8 mouse cellular contexts compared by ENCODE assay signal in genomic region chr17:48336857-48337256, GRCm38 (mm10). TPM values are rescaled to one million over a fixed set of nuclear protein-coding genes. Genes with fewer than 3 reads are reported as not detected.
A peak's percentile ranks its signal among the peaks of the same experiment; 100 is the strongest.
DNase-seq lines count a peak whose midpoint lies in the region; ATAC-seq and TF ChIP-seq lines count a peak whose summit lies in the region.

No protein-coding gene starts in this region.

- no peaks in the 10 kb centered on the region for H3K9me3 ChIP-seq in kidney, postnatal 0 days (replicated peaks; ENCODE audit: low read length)
- H3K9me3 ChIP-seq in liver, embryonic 12.5 days (replicated peaks), result no peaks in the 10 kb centered on the region

- H3K4me3 ChIP-seq in kidney, postnatal 0 days (replicated peaks; ENCODE audit: low read depth, low read length), result no peak overlapping the region
- H3K4me3 ChIP-seq in liver, embryonic 12.5 days, result no peak overlapping the region

- ATAC-seq in kidney, postnatal 0 days (replicated peaks; ENCODE audit: low FRiP score, low read depth), result no peak
- ATAC-seq in liver, embryonic 12.5 days, result peak; percentile 71; the same call in 1 of the 2 replicates

- peak; percentile 80 for DNase-seq in 3T3-L1 (ENCODE audit: low read depth, low spot score)
- peak; percentile 32 for DNase-seq in Muller cell, postnatal 12 days (ENCODE audit: inconsistent ontology term)
- DNase-seq in cerebellum, postnatal 10 days, result peak; percentile 91 to 94
- DNase-seq in gastrocnemius, postnatal 36 days, result peak; percentile 70 to 73
- peak; percentile 85 for DNase-seq in kidney, postnatal 0 days (ENCODE audit: low spot score)
- DNase-seq in ovary, postnatal 36 days (ENCODE audit: low spot score), result peak; percentile 82
- DNase-seq in thymus, postnatal 14 days, result peak; percentile 86

- H3K36me3 ChIP-seq in kidney, postnatal 0 days (ENCODE audit: insufficient read depth, low read length), result no peaks in the 10 kb centered on the region
- H3K36me3 ChIP-seq in liver, embryonic 12.5 days, result no peaks in the 10 kb centered on the region

- no peak overlapping the region for H3K27ac ChIP-seq in kidney, postnatal 0 days
- H3K27ac ChIP-seq in liver, embryonic 12.5 days, result no peak overlapping the region

- intact Hi-C loops in gastrocnemius, postnatal 36 days (cut with DNase I), result loop anchor here (5.0 kb wide), 1 partner anchor 235 kb away; no protein-coding TSS in a partner anchor

- 4% methylated on average over 6 of the region's 6 CpGs for WGBS in kidney, postnatal 0 days
- under 1% methylated on average over 6 of the region's 6 CpGs for WGBS in liver, embryonic 12.5 days (ENCODE audit: insufficient replicate concordance)

- peak; percentile 92 for TF ChIP-seq CTCF in kidney, postnatal 0 days (IDR thresholded peaks at IDR 0.05; ENCODE audit: low read depth)

- no peak overlapping the region for H3K9ac ChIP-seq in kidney, postnatal 0 days (ENCODE audit: low read depth, low read length)
- H3K9ac ChIP-seq in liver, embryonic 12.5 days, result no peak overlapping the region

- H3K27me3 ChIP-seq in kidney, postnatal 0 days (ENCODE audit: insufficient read depth, low read length), result no peaks in the 10 kb centered on the region
- no peaks in the 10 kb centered on the region for H3K27me3 ChIP-seq in liver, embryonic 12.5 days (replicated peaks)

- no peak overlapping the region for H3K4me2 ChIP-seq in kidney, postnatal 0 days (ENCODE audit: low read length)
- no peak overlapping the region for H3K4me2 ChIP-seq in liver, embryonic 12.5 days

- no peaks in the 10 kb centered on the region for H3K4me1 ChIP-seq in kidney, postnatal 0 days (replicated peaks; ENCODE audit: insufficient read depth, low read length)
- peaks cover 8% of the 10 kb centered on the region for H3K4me1 ChIP-seq in liver, embryonic 12.5 days

RNA-seq across cellular contexts. Expression of gene Trem2, which starts 9.3 kb away (rescaled TPM):
- total RNA-seq in gastrocnemius, postnatal 36 days (2021), result under 1 TPM; 0.33 to 0.49 TPM
- polyA plus RNA-seq in kidney, postnatal 0 days (2015; fragmentation: Nextera tagmentation; extraction: Ambion mirVana), result 2.5 and 3.0 TPM in 2 replicates
- 2.9 and 3.5 TPM in 2 replicates for polyA plus RNA-seq in liver, embryonic 12.5 days (2016; fragmentation: Nextera tagmentation; extraction: Ambion mirVana)

RNA-seq across cellular contexts. Expression of gene B430306N03Rik, which starts 20.9 kb away (rescaled TPM):
- under 1 TPM in 1 of 2 experiments, not detected in 1; 0.07 TPM for total RNA-seq in gastrocnemius, postnatal 36 days (2021)
- polyA plus RNA-seq in kidney, postnatal 0 days (2015; fragmentation: Nextera tagmentation; extraction: Ambion mirVana), result 0.24 and 0.28 TPM in 2 replicates
- polyA plus RNA-seq in liver, embryonic 12.5 days (2016; fragmentation: Nextera tagmentation; extraction: Ambion mirVana), result 1.4 and 2.0 TPM in 2 replicates

RNA-seq across cellular contexts. Expression of gene Treml1, which starts 22.9 kb away (rescaled TPM):
- total RNA-seq in gastrocnemius, postnatal 36 days (2021), result not detected
- 0.21 TPM in 1 of 2 replicates, not detected in the other for polyA plus RNA-seq in kidney, postnatal 0 days (2015; fragmentation: Nextera tagmentation; extraction: Ambion mirVana)
- polyA plus RNA-seq in liver, embryonic 12.5 days (2016; fragmentation: Nextera tagmentation; extraction: Ambion mirVana), result 29.4 and 36.2 TPM in 2 replicates

RNA-seq across cellular contexts. Expression of gene Treml2, which starts 37.6 kb away (rescaled TPM):
- under 1 TPM in 1 of 2 experiments, not detected in 1; 0.05 TPM for total RNA-seq in gastrocnemius, postnatal 36 days (2021)
- 0.11 TPM in 1 of 2 replicates, not detected in the other for polyA plus RNA-seq in kidney, postnatal 0 days (2015; fragmentation: Nextera tagmentation; extraction: Ambion mirVana)
- 6.3 and 7.5 TPM in 2 replicates for polyA plus RNA-seq in liver, embryonic 12.5 days (2016; fragmentation: Nextera tagmentation; extraction: Ambion mirVana)

Comparison
In these comparisons a context has a peak if more than half of its experiments do, and no peak if none do; other contexts are left out.
1. DNase-seq: peak in every context shown above with its lines; median percentile 92 in cerebellum, postnatal 10 days; 86 in thymus, postnatal 14 days; 85 in kidney, postnatal 0 days; 82 in ovary, postnatal 36 days; 80 in 3T3-L1; 72 in gastrocnemius, postnatal 36 days; 32 in Muller cell, postnatal 12 days.
2. RNA of gene Treml1, which starts 22.9 kb away (polyA plus RNA-seq): 29.4 to 36.2 TPM in liver, embryonic 12.5 days; 0.21 TPM in kidney, postnatal 0 days; every median in the first group is over 10 times any median in the second.